Mouse (Mus musculus): ENCODE data around the gene Aox3.
A peak's percentile ranks its signal among the peaks of the same experiment; 100 is the strongest.

The Aox3 gene

GRCm38 (mm10) chr1:58105685-58106084, 7.2 kb upstream of the Aox3 start:
- no peak for DNase-seq (ENCODE audit: low spot score in 2 of 2)

- DNase-seq (ENCODE audit: low spot score in 2 of 2): no peak
Observed at GRCm38 (mm10) chr1:58107066-58107465, 5.9 kb upstream of the Aox3 start.

GRCm38 (mm10) chr1:58110241-58110640, 2.7 kb upstream of the Aox3 start:
- no peak for DNase-seq (ENCODE audit: low spot score in 2 of 2)

- no peak for DNase-seq (ENCODE audit: low spot score in 2 of 2)
Observed at GRCm38 (mm10) chr1:58111315-58111714, 1.6 kb upstream of the Aox3 start.

GRCm38 (mm10) chr1:58113441-58113840, 511 bp downstream of the Aox3 start:
- no peak for DNase-seq (ENCODE audit: low spot score in 2 of 2)

- DNase-seq (ENCODE audit: low spot score in 2 of 2): no peak
Observed at GRCm38 (mm10) chr1:58114021-58114560, 1.2 kb downstream of the Aox3 start.

GRCm38 (mm10) chr1:58114666-58115375, 1.9 kb downstream of the Aox3 start:
- no peak for DNase-seq (ENCODE audit: low spot score in 2 of 2)

- DNase-seq (ENCODE audit: low spot score in 2 of 2): no peak
Observed at GRCm38 (mm10) chr1:58118231-58118630, 5.3 kb downstream of the Aox3 start.

- no peak for DNase-seq (ENCODE audit: low spot score in 2 of 2)
Observed at GRCm38 (mm10) chr1:58124901-58125300, 12.0 kb downstream of the Aox3 start.

GRCm38 (mm10) chr1:58137891-58138290, 25.0 kb downstream of the Aox3 start:
- DNase-seq (ENCODE audit: low spot score in 2 of 2): no peak

- DNase-seq (ENCODE audit: low spot score in 2 of 2): no peak
Observed at GRCm38 (mm10) chr1:58138986-58139385, 26.1 kb downstream of the Aox3 start.

- DNase-seq (ENCODE audit: low spot score in 2 of 2): no peak
Observed at GRCm38 (mm10) chr1:58140607-58141006, 27.7 kb downstream of the Aox3 start.

GRCm38 (mm10) chr1:58144384-58145069, 31.6 kb downstream of the Aox3 start:
- peak; percentile 59 to 75 for DNase-seq (ENCODE audit: low spot score in 2 of 2)

GRCm38 (mm10) chr1:58146026-58146425, 33.1 kb downstream of the Aox3 start:
- no peak for DNase-seq (ENCODE audit: low spot score in 2 of 2)

- DNase-seq (ENCODE audit: low spot score in 2 of 2): no peak
Observed at GRCm38 (mm10) chr1:58147776-58148175, 34.8 kb downstream of the Aox3 start.

- no peak for DNase-seq (ENCODE audit: low spot score in 2 of 2)
Observed at GRCm38 (mm10) chr1:58152247-58152646, 39.3 kb downstream of the Aox3 start.

GRCm38 (mm10) chr1:58156747-58157146, 43.8 kb downstream of the Aox3 start:
- peak; percentile 54 to 68 for DNase-seq (ENCODE audit: low spot score in 2 of 2)

GRCm38 (mm10) chr1:58169893-58170292, 57.0 kb downstream of the Aox3 start:
- no peak for DNase-seq (ENCODE audit: low spot score in 2 of 2)

GRCm38 (mm10) chr1:58188514-58189175, 75.7 kb downstream of the Aox3 start:
- DNase-seq (ENCODE audit: low spot score in 2 of 2): no peak

- no peak for DNase-seq (ENCODE audit: low spot score in 2 of 2)
Observed at GRCm38 (mm10) chr1:58194317-58194716, 81.4 kb downstream of the Aox3 start.

GRCm38 (mm10) chr1:58194988-58195387, 82.1 kb downstream of the Aox3 start:
- no peak for DNase-seq (ENCODE audit: low spot score in 2 of 2)

GRCm38 (mm10) chr1:58195541-58195940, 82.6 kb downstream of the Aox3 start:
- DNase-seq (ENCODE audit: low spot score in 2 of 2): no peak

- DNase-seq (ENCODE audit: low spot score in 2 of 2): no peak
Observed at GRCm38 (mm10) chr1:58197023-58197422, 84.1 kb downstream of the Aox3 start.
